Mouse (Mus musculus) cortical plate, adult 2 months (tissue): ENCODE data around the gene 1700029I15Rik.

Experiments
- CTCF ChIP-seq: fragments of 200-500 bp; IDR thresholded peaks from 2 replicates; pipeline ENCODE4 v1.5.1; 2011; ENCODE audit warnings: mild to moderate bottlenecking, control low read depth, low read length; ENCODE audit not compliant: insufficient read depth; ENCODE audit errors: extremely low read depth
- POLR2A ChIP-seq: fragments of 200-500 bp; IDR thresholded peaks from 2 replicates; pipeline ENCODE4 v1.6.1; 2011; ENCODE audit warnings: mild to moderate bottlenecking, low read length, control low read depth; ENCODE audit not compliant: insufficient read depth; ENCODE audit errors: extremely low read depth

- no peak for TF ChIP-seq CTCF
- TF ChIP-seq POLR2A: no peak
Measured at GRCm38 (mm10) chr2:92391116-92391515, 8.8 kb downstream of the 1700029I15Rik start.
